Mouse (Mus musculus): ENCODE measurements at regions not wholly inside any gene's neighbourhood (a gene's known extent, or its start where the extent isn't known, plus 50 kb on each side); places are given as distances from the start of the nearest gene placed in this dataset.

DNA sequence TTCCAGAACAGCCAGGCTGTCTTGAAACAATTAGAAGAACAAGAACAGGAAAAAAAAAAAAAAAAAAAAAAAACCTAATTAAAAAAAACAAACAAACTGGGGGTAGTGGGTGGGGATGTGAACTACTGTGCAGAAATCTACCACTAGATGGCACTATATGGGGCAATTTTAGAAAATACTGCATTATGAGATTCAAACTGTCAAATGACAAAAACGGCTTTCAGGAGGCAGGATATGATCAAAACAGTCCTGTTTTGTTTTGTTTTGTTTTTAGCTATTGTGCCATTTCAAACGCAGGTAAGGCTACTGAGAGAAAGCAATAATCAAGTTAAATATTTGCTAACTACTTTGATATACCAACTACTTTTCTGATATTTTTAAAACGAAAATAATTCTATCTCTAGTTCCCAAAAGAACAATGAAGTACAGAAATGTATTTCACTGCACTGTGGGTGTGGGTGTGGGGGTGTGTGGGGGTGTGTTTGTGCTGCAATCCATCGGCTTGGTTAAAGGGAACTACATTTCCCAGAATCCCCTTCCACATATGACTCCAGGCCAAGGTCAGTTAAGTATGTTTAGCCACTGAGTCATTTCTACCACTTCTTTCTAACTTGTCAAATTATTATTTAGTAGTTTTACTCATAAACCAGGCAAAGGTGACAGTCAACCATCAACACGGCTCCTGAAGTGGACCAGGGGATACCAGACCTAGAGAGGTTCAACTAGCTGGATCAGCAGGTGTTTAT lies 207.7 kb upstream of the Mkln1 start:
- DNase-seq (ENCODE audit: low read depth, low spot score), result no peak

- DNase-seq (ENCODE audit: low read depth, low spot score), result no peak
These were observed 207.0 kb upstream of the Mkln1 start for GRCm38 (mm10) chr6:31191577-31191976.

DNA sequence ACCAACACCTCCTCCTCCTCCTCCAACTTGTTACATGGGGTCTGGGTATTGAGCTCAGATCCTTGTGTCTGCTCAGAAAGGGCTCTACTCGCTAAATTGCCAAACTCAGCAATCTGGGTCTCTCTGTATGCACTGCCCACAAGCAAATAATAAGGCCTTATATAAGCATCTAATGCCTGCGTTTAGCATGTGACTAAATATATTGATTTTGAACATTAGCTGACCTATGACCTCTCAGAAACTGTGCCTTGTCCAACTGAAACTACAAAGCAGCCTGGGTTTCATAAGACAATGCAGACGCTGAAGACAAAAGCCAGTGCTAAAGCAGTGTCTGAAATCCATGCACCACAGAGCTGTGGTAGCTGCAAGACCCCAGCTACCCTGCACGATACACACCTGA lies 206.3 kb upstream of the Mkln1 start:
- DNase-seq (ENCODE audit: low read depth, low spot score), result no peak

GRCm38 (mm10) chr6:31193202-31193601 lies 205.3 kb upstream of the Mkln1 start:
- DNase-seq (ENCODE audit: low read depth, low spot score), result no peak

- DNase-seq (ENCODE audit: low read depth, low spot score), result no peak
These were observed 200.8 kb upstream of the Mkln1 start for GRCm38 (mm10) chr6:31197631-31198338.

DNA sequence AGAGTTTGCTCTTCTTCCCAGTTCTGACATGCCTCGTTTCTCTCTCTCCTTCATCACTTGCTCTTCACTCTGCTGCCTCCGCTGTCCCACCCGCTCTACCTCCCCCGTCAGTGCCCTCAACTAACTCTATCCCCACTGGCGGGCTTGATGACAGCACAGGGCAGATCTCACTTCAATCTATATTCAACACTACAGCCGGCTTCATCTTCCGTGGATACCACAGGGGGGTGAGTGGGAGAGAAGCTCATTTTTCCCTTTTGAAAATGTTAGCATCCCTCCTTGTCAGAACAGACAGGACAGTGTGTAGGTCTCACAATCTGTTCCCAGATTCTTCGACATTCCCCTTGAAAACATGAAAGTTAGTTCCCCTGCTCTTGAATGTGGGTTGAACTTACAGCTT lies 200.2 kb upstream of the Mkln1 start:
- DNase-seq (ENCODE audit: low read depth, low spot score), result no peak

DNA sequence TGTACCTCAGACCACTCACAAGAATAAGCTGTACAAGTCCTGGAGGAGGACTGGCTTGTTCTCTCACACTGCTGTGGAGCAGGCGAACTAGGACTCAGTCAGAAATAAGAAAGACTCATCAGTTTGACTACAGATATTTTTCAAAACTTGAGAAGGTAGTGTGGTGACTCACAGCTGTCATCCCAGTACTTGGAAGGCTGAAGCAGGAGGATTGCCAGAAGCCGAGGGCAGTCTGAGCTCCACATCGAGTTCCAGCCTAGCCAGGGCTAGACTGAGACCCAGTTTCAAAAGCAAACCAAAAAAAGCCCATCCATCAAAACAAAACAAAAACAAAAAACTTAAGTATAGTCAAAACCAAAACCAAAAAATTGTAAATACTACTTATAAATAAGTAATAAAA lies 197.8 kb upstream of the Mkln1 start:
- no peak for DNase-seq (ENCODE audit: low read depth, low spot score)

DNA sequence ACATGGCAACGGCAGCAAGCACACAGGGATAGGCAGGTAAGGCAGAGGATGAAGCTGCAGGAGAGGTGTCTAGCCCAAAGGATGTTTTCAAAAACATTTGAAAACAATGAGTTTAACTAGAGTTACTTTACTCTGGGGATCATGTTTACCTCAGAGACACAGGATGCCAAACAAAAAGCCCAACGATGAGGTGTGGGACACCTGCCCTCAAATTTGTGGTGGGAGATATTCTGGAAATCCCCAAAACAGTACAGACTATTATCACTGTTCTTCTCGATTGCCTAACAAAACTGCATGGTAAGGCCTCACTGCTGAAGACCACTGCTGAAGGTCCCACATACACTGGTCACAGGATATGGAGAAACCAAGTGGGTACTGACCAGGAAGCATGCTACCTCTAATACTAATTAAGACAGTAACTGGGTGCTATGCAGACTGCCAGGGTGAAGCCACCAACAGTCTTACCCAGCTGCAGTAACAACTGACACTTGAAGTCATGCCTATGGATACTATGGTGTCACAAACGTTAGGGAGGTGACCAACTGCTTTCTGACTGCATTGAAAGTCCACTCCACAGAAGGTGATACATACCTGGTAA lies 197.1 kb upstream of the Mkln1 start:
- DNase-seq (ENCODE audit: low read depth, low spot score), result no peak

- no peak for DNase-seq (ENCODE audit: low read depth, low spot score)
These were observed 195.9 kb upstream of the Mkln1 start for GRCm38 (mm10) chr6:31202594-31202993.

GRCm38 (mm10) chr6:31204434-31204833 lies 194.1 kb upstream of the Mkln1 start:
- no peak for DNase-seq (ENCODE audit: low read depth, low spot score)

GRCm38 (mm10) chr6:31204839-31205238 lies 193.7 kb upstream of the Mkln1 start:
- no peak for DNase-seq (ENCODE audit: low read depth, low spot score)

- DNase-seq (ENCODE audit: low read depth, low spot score), result no peak
These were observed 192.4 kb upstream of the Mkln1 start for GRCm38 (mm10) chr6:31206106-31206505.

GRCm38 (mm10) chr6:31207231-31207630 lies 191.3 kb upstream of the Mkln1 start:
- no peak for DNase-seq (ENCODE audit: low read depth, low spot score)

DNA sequence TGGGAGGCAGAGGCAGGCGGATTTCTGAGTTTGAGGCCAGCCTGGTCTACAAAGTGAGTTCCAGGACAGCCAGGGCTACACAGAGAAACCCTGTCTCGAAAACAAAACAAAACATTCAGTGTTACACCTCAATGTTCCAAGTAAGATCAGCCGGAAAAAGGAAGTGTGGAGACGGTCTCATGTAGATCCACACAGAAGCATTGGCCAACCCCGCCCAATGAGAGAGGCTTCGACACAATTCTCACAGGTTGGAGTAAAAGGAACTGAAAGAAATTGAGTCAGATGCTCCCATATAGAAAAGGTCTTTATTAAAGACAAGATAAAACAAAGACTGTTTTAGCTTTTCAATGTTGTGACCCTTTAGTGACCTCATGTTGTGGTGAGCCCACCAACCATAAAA lies 190.3 kb upstream of the Mkln1 start:
- DNase-seq (ENCODE audit: low read depth, low spot score), result no peak

- DNase-seq (ENCODE audit: low read depth, low spot score), result no peak
These were observed 189.0 kb upstream of the Mkln1 start for GRCm38 (mm10) chr6:31209411-31210139.

- no peak for DNase-seq (ENCODE audit: low read depth, low spot score)
These were observed 188.3 kb upstream of the Mkln1 start for GRCm38 (mm10) chr6:31210209-31210714.

- DNase-seq (ENCODE audit: low read depth, low spot score), result no peak
These were observed 187.4 kb upstream of the Mkln1 start for GRCm38 (mm10) chr6:31211091-31211490.

DNA sequence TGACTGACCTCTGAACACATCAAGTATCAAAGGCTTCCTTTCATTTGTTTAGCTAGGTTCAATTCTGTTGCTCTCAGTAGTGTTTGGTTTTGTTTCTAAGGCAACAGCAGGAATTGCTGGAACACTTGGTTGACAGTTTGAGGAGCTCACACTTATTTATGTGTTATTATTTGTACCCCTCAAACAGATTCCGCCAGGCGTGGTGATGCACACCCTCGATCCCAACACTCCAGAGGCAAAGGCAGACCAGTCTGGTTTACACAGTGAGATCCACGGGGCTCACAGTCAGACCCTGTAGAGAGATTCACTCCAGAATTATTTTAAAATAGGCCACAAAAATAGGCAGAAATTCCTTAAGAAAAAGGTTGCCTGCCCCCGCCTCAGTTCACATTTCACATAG lies 186.9 kb upstream of the Mkln1 start:
- no peak for DNase-seq (ENCODE audit: low read depth, low spot score)

GRCm38 (mm10) chr6:31212080-31212479 lies 186.5 kb upstream of the Mkln1 start:
- no peak for DNase-seq (ENCODE audit: low read depth, low spot score)

DNA sequence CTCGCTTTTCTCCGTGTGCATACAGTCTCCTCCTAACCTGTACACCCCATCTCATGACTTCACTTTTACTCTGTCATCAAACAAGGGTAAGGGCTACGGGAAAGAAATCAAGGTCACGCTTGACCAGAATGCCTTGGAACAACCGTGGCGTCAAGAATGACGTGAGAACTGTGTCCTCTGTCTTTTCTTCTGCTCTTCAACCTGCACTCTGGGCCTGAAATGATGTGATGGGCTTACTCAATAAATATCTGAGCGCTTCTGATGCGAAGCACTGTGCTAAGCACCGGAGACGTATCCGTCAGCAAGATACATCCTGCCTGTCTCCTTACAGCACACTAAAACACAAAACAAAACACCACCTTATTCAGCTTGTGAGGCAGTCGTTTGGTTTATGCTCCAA lies 185.8 kb upstream of the Mkln1 start:
- no peak for DNase-seq (ENCODE audit: low read depth, low spot score)

DNA sequence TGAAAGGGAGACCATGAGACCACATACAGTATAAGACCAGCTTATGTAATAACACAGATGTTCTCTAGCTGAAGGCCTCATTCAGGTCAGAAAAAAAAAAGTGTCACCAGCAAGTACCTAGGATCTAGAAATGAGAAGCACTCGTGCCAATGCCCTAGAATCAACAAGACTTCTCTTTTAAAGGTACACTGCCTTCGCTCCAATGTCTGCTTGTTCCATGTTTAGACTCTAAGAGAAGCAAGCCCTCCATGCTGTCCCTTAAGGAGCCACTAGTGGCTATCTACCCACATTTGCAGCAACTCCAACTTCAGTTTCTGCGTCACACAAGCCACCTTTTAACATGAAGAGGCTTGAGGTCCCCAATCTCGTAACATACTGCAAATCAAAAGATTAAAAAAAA lies 185.4 kb upstream of the Mkln1 start:
- DNase-seq (ENCODE audit: low read depth, low spot score), result no peak

GRCm38 (mm10) chr6:31215661-31216060 lies 182.9 kb upstream of the Mkln1 start:
- DNase-seq (ENCODE audit: low read depth, low spot score), result no peak
